Mouse (Mus musculus) liver, embryonic 16.5 days (tissue): ENCODE data around the gene Tmem63a. TPM values are rescaled to one million over a fixed set of nuclear protein-coding genes. Genes with fewer than 3 reads are reported as not detected.
A peak's percentile ranks its signal among the peaks of the same experiment; 100 is the strongest.

Experiments used
- ATAC-seq: fragments of 200-750 bp; cut with Nextera tagmentation; 2 replicates; pipeline ENCODE4 v1.8.0; 2017; ENCODE audit warnings: low read depth, mild to moderate bottlenecking, moderate number of reproducible peaks, moderate library complexity
- H3K27ac ChIP-seq: fragments of 300-500 bp; sonication (generic); 2 replicates; pipeline ENCODE4 v1.5.1; 2014; ENCODE audit warnings: mild to moderate bottlenecking, low read length
- H3K27me3 ChIP-seq: fragments of 300-500 bp; sonication (generic); 2 replicates; pipeline ENCODE4 v1.6.1; 2014; ENCODE audit warnings: low read depth, low read length, mixed read lengths; ENCODE audit not compliant: control insufficient read depth, insufficient read depth
- H3K36me3 ChIP-seq: fragments of 300-500 bp; sonication (generic); 2 replicates; pipeline ENCODE4 v1.6.1; 2014; ENCODE audit warnings: mild to moderate bottlenecking; ENCODE audit not compliant: control insufficient read depth, insufficient read depth
- H3K4me1 ChIP-seq: fragments of 300-500 bp; sonication (generic); 2 replicates; pipeline ENCODE4 v1.6.1; 2014; ENCODE audit warnings: low read depth, low read length, mixed read lengths; ENCODE audit not compliant: control insufficient read depth
- H3K4me2 ChIP-seq: fragments of 300-500 bp; sonication (generic); 2 replicates; pipeline ENCODE4 v1.6.1; 2014; ENCODE audit warnings: low read depth, low read length, mixed read lengths
- H3K4me3 ChIP-seq: fragments of 300-500 bp; sonication (generic); 2 replicates; pipeline ENCODE4 v1.5.1; 2014; ENCODE audit warnings: low read depth, mild to moderate bottlenecking, low read length
- H3K9ac ChIP-seq: fragments of 300-500 bp; sonication (generic); 2 replicates; pipeline ENCODE4 v1.6.1; 2014; ENCODE audit warnings: low read depth, low read length
- H3K9me3 ChIP-seq: fragments of 300-500 bp; sonication (generic); replicated peaks from 2 replicates; pipeline ENCODE4 v1.6.1; 2016; ENCODE audit warnings: low read length; ENCODE audit not compliant: control insufficient read depth
- WGBS: fragments of 180-500 bp; shearing (Covaris S2); extraction: QIAGEN DNeasy Blood & Tissue Kit; methylation state at CpG from one replicate; pipeline ENCODE4 v1.1.7; 2014; ENCODE audit not compliant: insufficient replicate concordance; 5-methylcytosine and 5-hydroxymethylcytosine counted together
- polyA plus RNA-seq: library from polyadenylated mRNA; unstranded; fragments of >200 nt; fragmentation: Nextera tagmentation; extraction: Ambion mirVana; gene quantifications from 2 replicates; pipeline ENCODE4 v1.2.1, GENCODE M21; 2015

Tmem63a gene
- polyA plus RNA-seq, 1 experiment from 2014 or later: 10.9 TPM

DNA sequence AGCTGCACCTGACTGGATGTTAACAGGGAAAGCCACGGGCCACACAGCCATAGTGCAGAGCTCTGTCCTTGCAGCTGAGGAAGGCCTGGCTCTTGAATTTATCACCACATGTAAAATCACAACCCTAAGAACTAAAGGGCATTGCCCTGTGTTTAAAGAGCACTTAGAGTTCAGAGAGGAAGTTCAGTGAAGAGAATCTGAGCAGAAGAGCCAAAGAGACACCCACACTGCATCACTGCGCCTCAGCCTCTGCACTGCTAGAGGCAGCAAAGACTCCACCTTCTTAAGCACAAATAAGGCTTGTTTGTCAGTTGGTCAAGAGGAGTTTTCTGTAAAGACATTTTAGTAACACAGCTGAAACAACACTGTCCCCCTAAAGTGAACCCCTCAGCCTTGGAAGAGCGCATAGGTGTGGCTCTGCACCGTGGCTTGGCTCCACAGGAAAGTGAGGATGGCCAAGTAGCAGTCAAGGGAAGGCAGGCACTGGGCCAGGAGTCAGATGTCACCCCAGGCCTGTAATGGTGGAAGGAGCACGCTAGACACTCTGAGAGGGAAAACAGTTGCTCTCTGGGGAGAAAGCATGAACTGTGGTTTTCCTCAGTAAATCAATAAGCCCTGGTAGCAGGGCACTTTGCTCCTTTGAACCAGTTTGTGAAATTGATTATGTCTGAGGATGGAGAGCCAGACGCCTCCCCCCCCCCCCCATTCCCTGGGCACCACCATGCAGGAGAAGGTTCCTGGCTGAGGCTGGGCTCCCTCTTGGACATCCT, 72.8 kb downstream of the Tmem63a start:
- 60% methylated on average over 6 of the region's 6 CpGs for WGBS
- no peaks in the 10 kb centered on the region for H3K9me3 ChIP-seq
- H3K4me3 ChIP-seq: no peak overlapping the region
- no peaks in the 10 kb centered on the region for H3K36me3 ChIP-seq
- ATAC-seq: no peak
- H3K4me2 ChIP-seq: no peak overlapping the region
- H3K9ac ChIP-seq: no peak overlapping the region
- H3K4me1 ChIP-seq: peaks cover 8% of the 10 kb centered on the region
- peak overlapping the region; percentile 57 for H3K27ac ChIP-seq
- H3K27me3 ChIP-seq: peaks cover 28% of the 10 kb centered on the region

DNA sequence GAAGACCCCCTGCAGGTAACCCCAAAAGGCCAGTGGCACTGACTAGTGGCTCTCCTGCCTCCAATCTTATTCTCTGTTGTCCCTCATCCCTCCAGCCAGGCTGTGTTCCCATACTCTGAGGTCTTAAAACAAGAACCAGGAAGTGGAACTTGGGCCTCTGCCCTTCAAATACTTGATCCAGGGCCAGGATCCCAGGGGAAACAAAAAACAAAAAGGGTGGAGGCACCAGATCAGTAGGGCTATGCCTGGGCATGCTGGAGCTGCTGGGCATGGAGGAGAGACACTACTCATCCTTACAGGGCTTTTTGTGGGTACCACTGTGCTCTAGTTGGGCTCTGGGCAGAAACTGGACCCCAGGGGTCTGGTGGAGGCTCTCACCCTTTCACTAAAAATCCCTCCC, 73.4 kb downstream of the Tmem63a start:
- Histone ChIP-seq H3K4me2 (no peak overlapping the region), H3K27me3 (peaks cover 28% of the 10 kb centered on the region)

DNA sequence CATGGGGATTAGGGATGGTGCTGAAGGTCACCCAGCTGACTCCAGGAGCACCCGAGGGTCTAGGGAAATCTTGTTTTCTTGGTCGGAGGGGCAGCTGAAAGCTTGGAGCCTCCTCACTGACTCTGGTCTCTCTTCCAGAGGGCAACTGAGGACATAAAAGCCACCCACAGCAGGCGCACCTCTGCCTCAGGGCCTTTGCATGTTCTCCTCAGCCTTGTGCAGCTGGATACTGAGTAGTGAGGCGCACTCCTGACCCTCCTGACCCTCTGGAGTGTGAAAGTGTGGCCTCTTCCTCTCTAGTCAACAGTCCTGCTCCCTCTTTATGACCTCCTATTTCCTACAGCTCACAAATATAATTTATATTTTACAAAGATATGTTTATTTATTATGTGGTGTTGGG, 73.9 kb downstream of the Tmem63a start:
- H3K9me3 ChIP-seq: no peaks in the 10 kb centered on the region
- H3K4me2 ChIP-seq: no peak overlapping the region; the same call in 1 of the 2 replicates
- H3K36me3 ChIP-seq: no peaks in the 10 kb centered on the region
- peak overlapping the region; percentile 24; the same call in 1 of the 2 replicates for H3K27ac ChIP-seq
- no peak overlapping the region for H3K9ac ChIP-seq
- H3K4me1 ChIP-seq: peaks cover 13% of the 10 kb centered on the region
- H3K27me3 ChIP-seq: peaks cover 28% of the 10 kb centered on the region
- 56% methylated on average over 4 of the region's 4 CpGs for WGBS
- ATAC-seq: no peak
- no peak overlapping the region for H3K4me3 ChIP-seq

More for the DNA sequence above, 73.4 kb downstream of the Tmem63a start:
- H3K9me3 ChIP-seq: no peaks in the 10 kb centered on the region
- H3K4me1 ChIP-seq: peaks cover 10% of the 10 kb centered on the region
- H3K9ac ChIP-seq: no peak overlapping the region
- no peaks in the 10 kb centered on the region for H3K36me3 ChIP-seq
- no peak overlapping the region for H3K4me3 ChIP-seq
- H3K27ac ChIP-seq: peak overlapping the region; percentile 57; the same call in 1 of the 2 replicates
- ATAC-seq: no peak

DNA sequence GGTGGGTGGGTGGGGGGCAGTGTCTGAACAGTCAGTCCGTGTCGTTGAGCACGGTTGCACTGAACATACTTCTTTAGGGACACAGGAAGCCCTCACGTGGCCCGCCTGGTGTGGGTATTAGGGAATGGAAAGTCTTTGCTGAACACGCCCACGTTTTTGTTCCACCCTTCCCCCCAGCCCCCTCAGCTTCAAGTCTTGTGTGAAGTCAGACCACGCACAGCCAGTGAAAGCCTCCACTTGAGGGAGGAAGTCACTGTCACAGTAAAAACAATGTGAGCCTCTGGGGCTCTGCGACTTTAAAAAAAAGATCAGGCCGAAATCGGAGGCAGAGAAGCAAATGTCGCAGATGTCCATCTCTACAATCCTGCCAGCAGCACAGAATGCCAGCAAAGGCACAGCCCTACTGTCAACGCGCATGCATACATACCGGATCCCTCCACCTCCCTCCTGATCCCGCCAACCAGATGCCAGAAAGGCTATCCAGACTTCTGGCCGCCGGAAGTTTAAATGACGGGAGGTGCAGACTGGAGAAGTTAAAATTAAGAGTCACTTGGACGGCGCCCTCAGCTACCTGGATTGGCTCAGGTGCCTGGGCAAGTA, 74.5 kb downstream of the Tmem63a start:
- ATAC-seq: peak; percentile 47
- Histone ChIP-seq H3K36me3 (no peaks in the 10 kb centered on the region), H3K27me3 (peaks cover 28% of the 10 kb centered on the region), H3K4me2 (peak overlapping the region; percentile 74), H3K9ac (peak overlapping the region; percentile 27; the same call in 1 of the 2 replicates), H3K4me1 (peaks cover 13% of the 10 kb centered on the region), H3K4me3 (peak overlapping the region; percentile 56), H3K9me3 (no peaks in the 10 kb centered on the region), H3K27ac (peak overlapping the region; percentile 32)
- 4% methylated on average over 21 of the region's 21 CpGs for WGBS

GRCm38 (mm10) chr1:181017212-181017711, 75.1 kb downstream of the Tmem63a start:
- no peaks in the 10 kb centered on the region for H3K36me3 ChIP-seq
- peak overlapping the region; percentile 32 for H3K27ac ChIP-seq
- peaks cover 13% of the 10 kb centered on the region for H3K4me1 ChIP-seq
- peak overlapping the region; percentile 27; the same call in 1 of the 2 replicates for H3K9ac ChIP-seq
- ATAC-seq: peak; percentile 70
- H3K4me3 ChIP-seq: peak overlapping the region; percentile 56
- H3K27me3 ChIP-seq: peaks cover 28% of the 10 kb centered on the region
- H3K9me3 ChIP-seq: no peaks in the 10 kb centered on the region
- H3K4me2 ChIP-seq: peak overlapping the region; percentile 74
- under 1% methylated on average over 22 of the region's 22 CpGs for WGBS

DNA sequence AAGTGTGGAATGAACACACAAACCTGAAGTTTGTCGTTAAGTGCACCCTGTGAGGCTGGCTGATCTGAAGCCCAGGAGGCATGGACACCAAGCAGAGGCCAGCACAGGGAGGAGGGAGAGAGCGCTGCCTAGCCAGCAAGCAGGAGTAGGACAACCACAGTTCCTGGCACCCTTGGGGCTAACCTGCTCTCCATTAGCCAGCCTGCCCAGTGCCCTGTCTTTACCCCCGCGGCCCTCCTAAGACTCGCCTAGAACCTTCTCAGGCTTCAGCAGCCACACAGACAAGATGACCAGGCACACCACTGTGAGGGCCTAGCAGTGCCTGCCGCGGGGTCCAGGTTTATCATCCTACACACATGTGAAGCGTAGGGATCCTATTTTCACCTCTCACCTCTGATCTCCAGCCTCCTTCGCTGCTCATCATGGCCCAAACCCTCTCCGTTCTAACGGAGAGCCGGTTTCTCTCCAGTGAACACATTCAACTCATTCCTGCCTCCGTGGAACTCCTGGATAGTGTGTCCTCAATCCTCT, 75.8 kb downstream of the Tmem63a start:
- 59% methylated on average over 13 of the region's 13 CpGs for WGBS
- Histone ChIP-seq H3K4me2 (no peak overlapping the region), H3K4me3 (no peak overlapping the region), H3K9me3 (no peaks in the 10 kb centered on the region), H3K27me3 (peaks cover 28% of the 10 kb centered on the region), H3K9ac (no peak overlapping the region), H3K27ac (no peak overlapping the region), H3K4me1 (peaks cover 13% of the 10 kb centered on the region), H3K36me3 (no peaks in the 10 kb centered on the region)
- ATAC-seq: no peak

- H3K27me3 ChIP-seq: peaks cover 23% of the 10 kb centered on the region
Observed at GRCm38 (mm10) chr1:181020756-181021487, 78.8 kb downstream of the Tmem63a start, which contains the start of gene Ephx1. TSS of gene Ephx1 (minus strand) at chr1:181020904.

GRCm38 (mm10) chr1:181021488-181021865, 79.3 kb downstream of the Tmem63a start:
- H3K4me3 ChIP-seq: no peak overlapping the region
- H3K9ac ChIP-seq: no peak overlapping the region
- H3K27me3 ChIP-seq: peaks cover 17% of the 10 kb centered on the region
- ATAC-seq: no peak
- no peaks in the 10 kb centered on the region for H3K9me3 ChIP-seq
- 55% methylated on average over 7 of the region's 7 CpGs for WGBS
- H3K4me2 ChIP-seq: no peak overlapping the region
- H3K27ac ChIP-seq: no peak overlapping the region
- peaks cover 13% of the 10 kb centered on the region for H3K4me1 ChIP-seq
- no peaks in the 10 kb centered on the region for H3K36me3 ChIP-seq

More at GRCm38 (mm10) chr1:181020756-181021487, 78.8 kb downstream of the Tmem63a start, which contains the start of gene Ephx1:
- no peaks in the 10 kb centered on the region for H3K9me3 ChIP-seq
- WGBS: 38% methylated on average over 5 of the region's 5 CpGs
- no peak within 1 kb of the TSS for H3K27ac ChIP-seq
- H3K9ac ChIP-seq: no peak within 1 kb of the TSS
- peaks cover 13% of the 10 kb centered on the region for H3K4me1 ChIP-seq
- no peak within 1 kb of the TSS for H3K4me2 ChIP-seq
- H3K36me3 ChIP-seq: no peaks in the 10 kb centered on the region
- ATAC-seq: no peak
- H3K4me3 ChIP-seq: no peak within 1 kb of the TSS
